Mouse (Mus musculus): ENCODE data around the gene AC134908.4.

GRCm38 (mm10) chr17:25775318-25776062 is 20.0 kb downstream of the AC134908.4 start:
- TF ChIP-seq POLR2A (IDR thresholded peaks at IDR 0.05; ENCODE audit: borderline replicate concordance, insufficient read depth, low read length) (no peak), CTCF (IDR thresholded peaks at IDR 0.05; ENCODE audit: borderline replicate concordance, insufficient read depth, low read depth, low read length) (no peak)

Measured in cerebellum, adult 2 months (tissue).